Mouse (Mus musculus) cerebral cortex, adult 2 months (tissue): ENCODE data around the gene Zdhhc19.

ENCODE experiments used
- WGBS: fragments of 180-500 bp; shearing (Covaris S2); methylation state at CpG from one replicate; pipeline ENCODE4 v1.1.7; 2018; 5-methylcytosine and 5-hydroxymethylcytosine counted together

Zdhhc19 gene

GRCm38 (mm10) chr16:32608712-32609400 is 112.8 kb downstream of the Zdhhc19 start, which contains the start of gene Tfrc:
Gene Tfrc (plus strand): TSS chr16:32608920.
- under 1% methylated on average over 73 of the region's 73 CpGs for WGBS

- WGBS: 1% methylated on average over 14 of the region's 14 CpGs
These were observed 113.3 kb downstream of the Zdhhc19 start for GRCm38 (mm10) chr16:32609401-32609779.

- WGBS: 67% methylated on average over 5 of the region's 5 CpGs
These were observed 114.6 kb downstream of the Zdhhc19 start for GRCm38 (mm10) chr16:32610460-32611255.
